Mouse (Mus musculus) hindbrain, embryonic 15.5 days (tissue): Measurements from ENCODE around the gene Dnpep. TPM values are rescaled to one million over a fixed set of nuclear protein-coding genes. Genes with fewer than 3 reads are reported as not detected.

Experiments used
- ATAC-seq: fragments of 200-750 bp; cut with Nextera tagmentation; 2 replicates; pipeline ENCODE4 v1.8.0; 2017; ENCODE audit warnings: low read depth, moderate number of reproducible peaks, moderate TSS enrichment; ENCODE audit not compliant: low FRiP score
- H3K27ac ChIP-seq: fragments of 300-500 bp; sonication (generic); replicated peaks from 2 replicates; pipeline ENCODE4 v1.5.1; 2015; ENCODE audit warnings: mild to moderate bottlenecking, inconsistent platforms
- H3K27me3 ChIP-seq: fragments of 300-500 bp; sonication (generic); 2 replicates; pipeline ENCODE4 v1.6.1; 2015; ENCODE audit warnings: control low read depth, inconsistent platforms
- H3K36me3 ChIP-seq: fragments of 300-500 bp; sonication (generic); 2 replicates; pipeline ENCODE4 v1.6.1; 2015; ENCODE audit warnings: control low read depth, inconsistent platforms
- H3K4me1 ChIP-seq: fragments of 300-500 bp; sonication (generic); replicated peaks from 2 replicates; pipeline ENCODE4 v1.6.1; 2015; ENCODE audit warnings: control low read depth, inconsistent platforms
- H3K4me2 ChIP-seq: fragments of 300-500 bp; sonication (generic); 2 replicates; pipeline ENCODE4 v1.6.1; 2015; ENCODE audit warnings: moderate library complexity, mild to moderate bottlenecking, inconsistent platforms
- H3K4me3 ChIP-seq: fragments of 300-500 bp; sonication (generic); 2 replicates; pipeline ENCODE4 v1.5.1; 2015; ENCODE audit warnings: mild to moderate bottlenecking, inconsistent platforms
- H3K9ac ChIP-seq: fragments of 300-500 bp; sonication (generic); 2 replicates; pipeline ENCODE4 v1.6.1; 2015; ENCODE audit warnings: inconsistent platforms
- H3K9me3 ChIP-seq: fragments of 300-500 bp; sonication (generic); 2 replicates; pipeline ENCODE4 v1.6.1; 2016; ENCODE audit warnings: control low read depth, inconsistent platforms
- WGBS: fragments of 180-500 bp; shearing (Covaris S2); methylation state at CpG from one replicate; pipeline ENCODE4 v1.1.7; 2015; 5-methylcytosine and 5-hydroxymethylcytosine counted together
- polyA plus RNA-seq: library from polyadenylated mRNA; unstranded; fragments of >200 nt; fragmentation: Nextera tagmentation; extraction: Ambion mirVana; gene quantifications from 2 replicates; pipeline ENCODE4 v1.2.1, GENCODE M21; 2015

Dnpep gene
- polyA plus RNA-seq, 1 experiment from 2014 or later = 140 TPM

DNA sequence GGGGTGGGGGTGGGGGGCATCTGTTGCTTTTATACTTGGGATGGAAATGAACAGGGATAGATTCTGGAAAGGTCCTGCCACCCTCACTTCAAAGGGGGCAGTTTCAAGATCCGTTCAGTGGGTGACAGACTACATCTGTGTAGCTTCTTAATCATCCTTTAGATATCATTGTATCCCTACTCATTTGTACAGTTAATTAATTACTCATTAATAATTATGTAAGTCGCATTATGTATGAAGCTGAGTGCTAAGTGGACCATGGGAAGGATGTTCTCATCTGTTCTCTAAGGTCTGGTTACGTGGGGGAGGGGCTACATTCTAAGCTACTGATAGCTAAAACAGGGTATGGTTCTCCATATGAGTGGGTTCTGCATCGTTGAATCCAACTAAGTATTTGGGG is 946 bp upstream of the Dnpep start:
- peaks cover 17% of the 10 kb centered on the region for H3K4me1 ChIP-seq
- 84% methylated on average over 4 of the region's 4 CpGs for WGBS
- no peak overlapping the region for H3K9ac ChIP-seq

DNA sequence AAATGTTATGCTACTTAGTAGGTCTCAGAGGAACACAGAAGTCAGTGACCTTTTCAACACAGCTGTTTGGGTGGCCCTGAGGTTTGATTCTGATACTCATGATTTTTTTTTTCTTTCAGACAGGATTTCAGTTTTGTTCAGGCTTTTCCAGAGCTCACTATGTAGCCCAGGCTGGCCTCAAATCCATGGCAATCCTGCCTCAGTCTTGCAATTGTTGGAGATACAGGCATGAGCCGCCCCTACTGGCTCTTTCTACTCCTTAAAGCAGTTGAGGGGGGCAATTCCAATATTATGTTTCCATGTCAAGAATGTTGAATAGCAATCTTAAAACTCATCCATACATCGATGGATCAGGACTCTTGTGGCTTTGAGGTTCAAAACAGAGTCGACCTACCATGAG is 511 bp upstream of the Dnpep start:
- Histone ChIP-seq H3K4me2 (peak overlapping the region; percentile 39), H3K9ac (peak overlapping the region; percentile 1; the same call in 1 of the 2 replicates), H3K9me3 (no peaks in the 10 kb centered on the region), H3K4me1 (peaks cover 17% of the 10 kb centered on the region), H3K4me3 (peak overlapping the region; percentile 69), H3K36me3 (peaks cover 8% of the 10 kb centered on the region), H3K27me3 (0 out of 2 replicates have a peak, but pooled peaks cover 6% of the 10 kb centered on the region), H3K27ac (peak overlapping the region; percentile 73)
- no peak for ATAC-seq
- WGBS = 74% methylated on average over 3 of the region's 3 CpGs

More for the DNA sequence above, 946 bp upstream of the Dnpep start:
- Histone ChIP-seq H3K27ac (no peak overlapping the region), H3K36me3 (peaks cover 5% of the 10 kb centered on the region; the same call in 1 of the 2 replicates), H3K4me2 (no peak overlapping the region), H3K27me3 (0 out of 2 replicates have a peak, but pooled peaks cover 6% of the 10 kb centered on the region), H3K9me3 (no peaks in the 10 kb centered on the region), H3K4me3 (no peak overlapping the region)
- ATAC-seq = no peak

DNA sequence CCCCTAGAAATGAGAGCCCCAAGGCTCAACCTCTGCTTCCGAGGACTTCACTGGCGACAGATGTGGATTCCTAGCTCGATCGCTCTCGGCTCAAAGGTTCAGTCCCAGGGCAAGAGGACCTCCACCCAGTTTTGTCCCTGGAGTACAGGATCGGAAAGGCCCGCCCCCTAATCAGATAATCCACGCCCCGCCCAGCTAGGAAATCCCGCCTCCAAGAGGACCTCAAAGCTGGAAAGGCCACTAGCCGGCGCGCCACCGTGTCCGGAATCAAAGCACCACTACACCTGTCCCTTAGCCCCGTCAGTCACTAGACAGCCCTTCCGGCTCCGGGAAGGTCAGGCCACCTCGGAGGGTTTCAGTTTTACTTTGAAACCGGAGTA is 939 bp downstream of the Dnpep start:
- under 1% methylated on average over 20 of the region's 20 CpGs for WGBS
- Histone ChIP-seq H3K9me3 (no peaks in the 10 kb centered on the region), H3K4me1 (peaks cover 17% of the 10 kb centered on the region), H3K27me3 (0 out of 2 replicates have a peak, but pooled peaks cover 3% of the 10 kb centered on the region), H3K9ac (peak overlapping the region; percentile 73), H3K4me3 (peak overlapping the region; percentile 69), H3K27ac (peak overlapping the region; percentile 89), H3K36me3 (peaks cover 20% of the 10 kb centered on the region), H3K4me2 (peak overlapping the region; percentile 76)
- no peak; the same call in 1 of the 2 replicates for ATAC-seq

DNA sequence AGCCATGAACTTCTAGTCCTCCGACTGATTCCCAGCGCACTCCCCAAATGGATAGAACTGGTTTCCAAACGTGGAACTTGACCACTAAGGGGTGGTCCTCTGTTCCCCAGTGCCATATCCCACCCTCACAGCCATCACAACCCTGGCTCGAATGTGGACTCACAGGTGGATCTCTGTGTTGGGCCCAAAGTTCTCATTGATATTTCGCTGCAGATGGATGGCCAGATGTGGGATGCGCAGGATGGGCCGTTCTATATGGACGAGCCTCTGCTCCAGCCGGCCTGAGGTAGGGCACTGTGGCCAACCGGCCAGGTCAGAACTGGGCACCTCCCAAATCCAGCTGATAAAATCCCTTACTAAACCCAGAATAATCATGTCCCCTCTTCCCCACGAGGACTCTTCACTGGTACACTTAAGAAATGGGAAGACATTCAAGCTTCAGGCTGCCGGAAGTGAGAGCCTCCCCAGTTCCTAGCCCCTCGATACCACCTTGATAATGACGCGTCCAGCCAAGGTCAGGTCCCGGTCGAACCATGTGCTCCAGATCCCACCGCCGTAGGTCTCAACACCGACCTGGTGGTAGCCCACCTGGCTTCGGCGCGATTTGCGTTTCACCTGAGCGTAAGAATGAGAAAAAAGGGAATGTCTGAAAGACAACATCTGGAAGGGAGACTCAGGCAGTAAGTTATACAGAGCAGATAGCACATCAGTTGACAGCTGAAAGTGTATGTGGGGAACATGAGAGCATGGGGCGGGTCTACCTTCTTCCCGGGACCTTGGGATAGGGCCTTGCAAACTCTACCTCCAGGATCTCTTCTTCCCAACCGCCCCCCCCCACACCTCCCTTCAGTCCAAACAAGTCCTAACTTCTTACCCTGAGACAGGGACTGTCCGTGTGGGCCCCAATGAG is 2.1 kb downstream of the Dnpep start:
- H3K4me1 ChIP-seq = peaks cover 17% of the 10 kb centered on the region
- ATAC-seq = no peak
- no peaks in the 10 kb centered on the region for H3K27me3 ChIP-seq
- peak overlapping the region; percentile 69 for H3K4me3 ChIP-seq
- H3K4me2 ChIP-seq = peak overlapping the region; percentile 76
- H3K36me3 ChIP-seq = peaks cover 32% of the 10 kb centered on the region
- 89% methylated on average over 29 of the region's 29 CpGs for WGBS
- H3K27ac ChIP-seq = no peak overlapping the region
- H3K9me3 ChIP-seq = no peaks in the 10 kb centered on the region
- peak overlapping the region; percentile 73; the same call in 1 of the 2 replicates for H3K9ac ChIP-seq

DNA sequence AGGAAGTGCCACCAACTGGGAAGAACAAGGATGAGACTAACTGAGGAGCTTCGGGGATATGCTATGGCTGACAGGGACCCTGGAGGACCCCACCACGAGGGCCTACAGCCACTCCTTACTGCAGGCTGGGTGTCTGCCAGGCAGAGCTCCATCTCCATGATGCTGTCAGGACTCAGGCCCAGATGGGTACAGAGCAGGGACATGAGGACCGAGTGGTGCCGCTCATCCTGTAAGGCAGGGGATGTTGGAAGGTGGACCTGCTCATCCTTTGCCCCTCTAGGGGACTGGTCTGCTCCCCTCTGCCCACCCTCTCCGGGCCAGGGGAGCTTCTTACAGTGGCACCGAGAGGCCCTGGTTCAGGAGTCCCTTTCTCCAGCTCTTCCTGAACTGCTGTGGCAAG is 2.8 kb downstream of the Dnpep start:
- Histone ChIP-seq H3K9ac (no peak overlapping the region), H3K36me3 (peaks cover 35% of the 10 kb centered on the region)
- no peak for ATAC-seq

DNA sequence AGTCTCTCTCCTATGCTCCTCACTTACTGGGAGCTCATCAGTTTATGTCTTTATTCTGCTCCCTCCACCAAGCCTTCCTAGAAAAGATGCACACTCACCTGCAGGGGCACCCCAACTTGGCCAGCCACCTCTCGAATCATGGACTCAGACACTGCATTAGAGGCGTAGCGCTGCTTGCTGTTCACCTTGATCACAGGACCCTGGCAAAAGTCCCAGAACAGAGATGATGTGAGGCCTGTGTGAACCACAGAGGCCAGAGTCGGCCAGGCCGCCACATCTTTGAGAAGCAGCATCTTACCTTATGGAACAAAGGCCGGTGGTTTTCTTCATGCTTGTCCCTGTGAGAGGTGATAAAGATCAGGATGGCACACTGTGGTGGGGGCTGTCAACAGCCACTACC is 6.1 kb downstream of the Dnpep start:
- H3K9me3 ChIP-seq = no peaks in the 10 kb centered on the region
- H3K36me3 ChIP-seq = peaks cover 58% of the 10 kb centered on the region
- no peak overlapping the region for H3K9ac ChIP-seq
- H3K4me1 ChIP-seq = peaks cover 10% of the 10 kb centered on the region
- WGBS = 96% methylated on average over 6 of the region's 6 CpGs
- H3K4me3 ChIP-seq = no peak overlapping the region
- no peak for ATAC-seq
- no peak overlapping the region for H3K4me2 ChIP-seq
- H3K27ac ChIP-seq = no peak overlapping the region
- H3K27me3 ChIP-seq = no peaks in the 10 kb centered on the region

More for the DNA sequence above, 2.8 kb downstream of the Dnpep start:
- 86% methylated on average over 6 of the region's 6 CpGs for whole genome bisulfite sequencing
- H3K4me3 ChIP-seq = no peak overlapping the region
- no peaks in the 10 kb centered on the region for H3K27me3 ChIP-seq
- H3K4me2 ChIP-seq = no peak overlapping the region
- H3K9me3 ChIP-seq = no peaks in the 10 kb centered on the region
- peaks cover 17% of the 10 kb centered on the region for H3K4me1 ChIP-seq
- no peak overlapping the region for H3K27ac ChIP-seq

DNA sequence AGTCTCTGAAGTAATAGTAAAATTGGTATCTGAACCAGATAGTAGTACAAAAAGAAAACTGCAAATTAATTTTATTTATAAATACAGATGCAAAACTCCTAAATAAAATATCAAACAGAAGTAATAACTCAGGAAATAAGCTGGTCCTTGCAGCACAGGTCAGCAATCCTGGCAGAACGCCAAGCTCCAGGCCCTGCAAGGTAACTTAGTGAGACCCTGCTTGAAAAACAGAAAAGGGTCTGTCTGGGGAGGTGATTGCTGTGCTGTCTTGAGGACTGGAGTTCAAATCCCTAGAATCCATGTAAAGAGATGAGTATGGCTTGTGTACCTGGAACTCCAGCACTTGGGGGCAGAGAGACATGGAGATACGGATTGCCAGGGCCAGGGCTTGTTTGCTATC is 13.1 kb downstream of the Dnpep start:
- H3K27ac ChIP-seq = no peak overlapping the region
- 88% methylated on average over 2 of the region's 2 CpGs for WGBS
- no peaks in the 10 kb centered on the region for H3K27me3 ChIP-seq
- peaks cover 22% of the 10 kb centered on the region for H3K36me3 ChIP-seq
- H3K4me2 ChIP-seq = no peak overlapping the region
- no peaks in the 10 kb centered on the region for H3K4me1 ChIP-seq
- no peak overlapping the region for H3K9ac ChIP-seq
- no peak overlapping the region for H3K4me3 ChIP-seq
- no peak for ATAC-seq
- no peaks in the 10 kb centered on the region for H3K9me3 ChIP-seq

DNA sequence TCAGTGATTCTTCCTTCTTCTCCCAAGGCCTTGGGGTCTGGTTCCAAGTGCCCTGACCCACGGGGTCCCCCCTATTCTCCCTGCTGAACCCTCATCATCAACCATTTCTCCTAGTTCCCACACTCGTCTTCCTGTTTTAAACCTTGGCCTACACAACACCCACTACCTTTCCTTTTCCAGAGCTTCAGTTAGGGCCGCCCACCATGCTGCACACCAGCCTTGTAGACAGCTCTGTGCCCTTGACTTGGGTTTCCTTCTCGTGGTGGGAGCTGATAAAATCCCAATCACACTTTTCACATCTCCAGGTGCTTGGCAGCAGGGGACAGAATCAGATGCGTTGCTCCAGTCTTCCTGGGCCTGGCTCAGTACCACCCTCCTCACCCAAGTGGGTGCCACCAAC is 23.5 kb downstream of the Dnpep start:
- no peaks in the 10 kb centered on the region for H3K27me3 ChIP-seq
- H3K9me3 ChIP-seq = no peaks in the 10 kb centered on the region
- ATAC-seq = no peak
- no peak overlapping the region for H3K4me3 ChIP-seq
- H3K9ac ChIP-seq = no peak overlapping the region
- no peaks in the 10 kb centered on the region for H3K36me3 ChIP-seq
- no peak overlapping the region for H3K4me2 ChIP-seq
- H3K27ac ChIP-seq = no peak overlapping the region
- 83% methylated on average over 5 of the region's 5 CpGs for WGBS
- H3K4me1 ChIP-seq = peaks cover 18% of the 10 kb centered on the region

DNA sequence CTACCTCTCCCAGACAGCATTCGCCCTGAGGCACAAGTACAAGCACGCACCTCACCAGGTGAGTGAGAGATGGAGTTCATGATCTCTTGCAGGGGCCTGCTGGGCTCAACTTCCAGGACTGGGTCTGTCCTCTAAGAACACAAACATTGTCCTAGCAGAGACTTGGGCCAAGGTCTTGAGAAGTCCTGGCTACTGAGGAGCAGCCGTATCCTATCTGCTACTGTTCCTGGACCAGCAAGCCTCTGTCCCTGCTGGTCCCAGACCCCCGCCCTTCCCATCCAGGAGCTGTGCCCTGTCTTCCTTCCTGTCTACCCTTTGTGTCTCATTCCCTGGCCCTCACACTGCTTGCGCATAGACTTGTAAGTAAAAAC is 24.5 kb downstream of the Dnpep start:
- no peak for ATAC-seq
- Histone ChIP-seq H3K9me3 (no peaks in the 10 kb centered on the region), H3K36me3 (no peaks in the 10 kb centered on the region), H3K27ac (no peak overlapping the region), H3K27me3 (no peaks in the 10 kb centered on the region), H3K4me1 (peaks cover 28% of the 10 kb centered on the region), H3K4me3 (no peak overlapping the region), H3K9ac (no peak overlapping the region), H3K4me2 (no peak overlapping the region)
- WGBS = 83% methylated on average over 5 of the region's 5 CpGs

DNA sequence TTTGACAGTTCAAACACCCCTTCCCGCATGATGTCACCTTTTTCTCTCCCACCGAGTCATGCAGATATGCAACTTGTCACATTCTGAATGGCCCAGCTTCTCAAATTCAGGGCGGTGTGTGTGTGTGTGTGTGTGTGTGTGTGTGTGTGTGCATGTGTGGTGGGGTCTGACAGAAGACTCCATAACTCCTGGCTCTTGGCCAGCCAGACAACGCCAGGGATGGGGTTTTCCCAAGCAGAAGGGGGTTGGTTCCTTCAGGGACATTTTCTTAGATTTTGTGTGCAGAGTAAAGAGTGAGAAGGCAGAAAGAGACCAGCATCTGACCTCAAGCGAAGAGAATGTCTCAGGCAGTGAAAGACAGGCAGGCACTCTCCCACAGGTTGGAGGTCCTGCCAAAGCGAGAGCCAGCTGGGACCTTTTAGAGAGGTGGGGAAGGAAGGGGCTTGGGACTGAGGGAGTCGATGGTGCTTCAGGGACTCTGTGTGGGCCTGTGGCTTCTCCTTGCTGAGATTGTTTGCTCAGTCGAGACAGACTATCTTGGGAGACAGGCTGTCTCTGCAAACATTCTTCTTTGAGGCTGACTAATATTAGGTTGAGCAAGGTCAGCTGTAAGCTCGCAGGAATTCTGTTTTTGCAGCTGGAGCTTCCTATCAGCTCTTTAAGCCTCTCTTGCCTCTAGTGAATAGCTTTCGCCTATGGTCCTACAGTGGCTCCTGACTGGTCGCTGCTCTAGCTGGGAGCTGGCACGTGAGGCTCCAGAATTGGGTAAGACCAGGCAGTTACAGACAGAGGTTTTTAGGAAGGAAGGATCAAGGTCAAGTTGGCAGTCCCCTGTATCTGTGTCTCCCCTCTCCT is 25.1 kb downstream of the Dnpep start:
- Histone ChIP-seq H3K36me3 (no peaks in the 10 kb centered on the region), H3K4me1 (peaks cover 32% of the 10 kb centered on the region), H3K4me2 (no peak overlapping the region), H3K4me3 (no peak overlapping the region), H3K9me3 (no peaks in the 10 kb centered on the region), H3K9ac (no peak overlapping the region), H3K27ac (no peak overlapping the region), H3K27me3 (no peaks in the 10 kb centered on the region)
- ATAC-seq = no peak
- WGBS = 59% methylated on average over 12 of the region's 12 CpGs

DNA sequence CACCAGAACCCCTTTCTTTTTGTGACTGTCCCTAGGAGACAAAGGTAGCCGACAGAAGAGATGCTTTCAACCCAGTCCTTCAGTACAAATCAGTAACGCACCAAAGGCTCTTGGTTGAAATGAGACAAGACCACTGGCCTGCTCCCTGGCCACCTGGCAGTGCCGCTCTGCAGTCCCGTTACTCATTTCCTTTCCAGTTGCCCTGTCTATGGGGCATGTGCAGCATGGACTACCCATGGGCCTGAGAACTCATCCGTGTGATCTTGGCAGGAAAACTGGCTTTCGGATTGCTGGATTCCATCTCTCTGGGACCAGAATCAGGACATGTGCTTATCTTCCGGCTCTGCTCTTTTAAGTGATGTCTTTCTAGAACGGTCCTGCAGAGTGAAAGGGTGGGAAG is 26.5 kb downstream of the Dnpep start:
- Histone ChIP-seq H3K9ac (no peak overlapping the region), H3K27ac (0 out of 2 replicates have a peak overlapping the region, but pooled peaks have one; percentile 87), H3K4me1 (peaks cover 32% of the 10 kb centered on the region), H3K27me3 (no peaks in the 10 kb centered on the region), H3K4me2 (no peak overlapping the region), H3K36me3 (no peaks in the 10 kb centered on the region), H3K9me3 (no peaks in the 10 kb centered on the region), H3K4me3 (no peak overlapping the region)
- ATAC-seq = no peak
- 74% methylated on average over 8 of the region's 8 CpGs for WGBS

DNA sequence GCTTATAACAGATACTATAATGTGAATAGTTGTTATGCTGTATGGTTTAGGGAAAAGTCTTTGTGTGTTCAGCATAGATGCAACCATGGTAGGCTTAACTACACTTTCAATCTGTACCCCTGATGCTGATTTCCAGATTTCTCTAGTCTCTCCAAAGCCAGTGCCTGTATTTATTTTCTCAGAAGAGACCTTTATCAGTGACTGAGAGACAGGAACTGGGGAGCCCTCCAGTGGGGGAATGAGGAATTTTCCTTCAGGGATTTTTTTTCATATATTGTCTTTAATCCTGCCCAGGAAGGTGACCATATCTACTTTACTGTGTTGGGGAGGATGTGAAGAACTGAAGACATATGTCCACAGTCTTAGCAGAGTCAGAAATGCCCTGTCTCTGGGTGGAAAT is 27.2 kb downstream of the Dnpep start:
- Histone ChIP-seq H3K4me3 (no peak overlapping the region), H3K27me3 (no peaks in the 10 kb centered on the region), H3K4me2 (no peak overlapping the region), H3K4me1 (peaks cover 32% of the 10 kb centered on the region), H3K27ac (peak overlapping the region; percentile 87), H3K36me3 (no peaks in the 10 kb centered on the region), H3K9ac (no peak overlapping the region), H3K9me3 (no peaks in the 10 kb centered on the region)
- no peak; the same call in 1 of the 2 replicates for ATAC-seq
